Mouse (Mus musculus): ENCODE data around the gene Elovl1. TPM values are rescaled to one million over a fixed set of nuclear protein-coding genes. Genes with fewer than 3 reads are reported as not detected.

The Elovl1 gene
- polyA plus RNA-seq, 1 experiment: 324 TPM

DNA sequence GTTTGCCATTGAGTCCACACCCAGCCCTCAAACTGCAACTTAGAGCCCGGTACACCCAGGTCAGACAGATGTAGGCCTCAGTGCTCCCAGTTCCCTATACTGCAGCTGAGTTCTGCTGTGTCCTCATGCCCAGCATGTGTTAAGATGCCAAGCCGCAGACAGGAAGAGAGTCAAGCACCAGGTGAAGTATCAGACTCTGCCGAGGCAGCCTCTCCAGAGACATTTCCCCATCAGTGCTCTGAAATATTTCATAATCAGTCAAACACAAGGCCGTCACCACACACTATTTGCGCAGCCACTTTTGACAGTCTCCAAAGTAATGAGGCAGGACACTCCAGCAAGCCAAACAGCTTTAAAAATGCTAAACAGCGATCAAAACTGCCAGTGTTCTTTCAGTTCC lies 29.5 kb upstream of the Elovl1 start:
- Histone ChIP-seq H3K36me3 (ENCODE audit: control insufficient read depth, insufficient read depth, low read length) (peaks cover 74% of the 10 kb centered on the region), H3K4me3 (ENCODE audit: low read depth, low read length) (no peak overlapping the region), H3K27me3 (ENCODE audit: control insufficient read depth, insufficient read depth, low read length) (no peaks in the 10 kb centered on the region), H3K4me1 (ENCODE audit: control insufficient read depth, insufficient read depth, insufficient read length, low read length) (no peaks in the 10 kb centered on the region), H3K27ac (ENCODE audit: insufficient read depth, low read depth, low read length) (no peak overlapping the region)
- WGBS: 92% methylated on average over 6 of the region's 6 CpGs
- TF ChIP-seq CTCF (IDR thresholded peaks at IDR 0.05; ENCODE audit: extremely low read depth, insufficient read length, insufficient replicate concordance, low read depth, low read length) (no peak), POLR2A (IDR thresholded peaks at IDR 0.05; ENCODE audit: low read depth, low read length) (no peak)

- WGBS: 91% methylated on average over 3 of the region's 3 CpGs
- Histone ChIP-seq H3K36me3 (ENCODE audit: control insufficient read depth, insufficient read depth, low read length) (peaks cover 64% of the 10 kb centered on the region), H3K4me3 (ENCODE audit: low read depth, low read length) (no peak overlapping the region), H3K4me1 (ENCODE audit: control insufficient read depth, insufficient read depth, insufficient read length, low read length) (no peaks in the 10 kb centered on the region), H3K27me3 (ENCODE audit: control insufficient read depth, insufficient read depth, low read length) (no peaks in the 10 kb centered on the region), H3K27ac (ENCODE audit: insufficient read depth, low read depth, low read length) (no peak overlapping the region)
- TF ChIP-seq POLR2A (IDR thresholded peaks at IDR 0.05; ENCODE audit: low read depth, low read length) (no peak), CTCF (IDR thresholded peaks at IDR 0.05; ENCODE audit: extremely low read depth, insufficient read length, insufficient replicate concordance, low read depth, low read length) (no peak)
Measured at GRCm38 (mm10) chr4:118401421-118401820, 26.5 kb upstream of the Elovl1 start.

DNA sequence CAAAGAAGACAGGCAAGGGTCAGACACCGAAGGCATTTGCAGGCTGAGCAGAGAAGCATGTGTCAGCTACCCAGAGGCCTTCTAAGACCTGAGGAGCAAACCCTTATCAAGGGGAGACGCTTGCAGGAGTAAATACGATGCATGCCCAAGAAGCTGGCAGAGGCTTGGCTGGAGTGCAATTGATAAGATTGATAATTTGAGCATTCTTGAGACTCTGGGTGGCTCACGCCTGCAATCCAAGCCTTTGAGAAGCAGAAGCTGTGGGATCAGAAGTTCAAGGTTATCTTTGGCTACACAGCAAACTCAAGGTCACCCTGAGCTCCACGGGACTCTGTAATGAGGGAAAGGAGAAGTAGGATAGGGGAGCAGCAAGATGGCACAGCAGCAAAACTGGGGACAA lies 26.0 kb upstream of the Elovl1 start:
- Histone ChIP-seq H3K4me3 (ENCODE audit: low read depth, low read length) (no peak overlapping the region), H3K36me3 (ENCODE audit: control insufficient read depth, insufficient read depth, low read length) (peaks cover 61% of the 10 kb centered on the region), H3K4me1 (ENCODE audit: control insufficient read depth, insufficient read depth, insufficient read length, low read length) (no peaks in the 10 kb centered on the region), H3K27me3 (ENCODE audit: control insufficient read depth, insufficient read depth, low read length) (no peaks in the 10 kb centered on the region), H3K27ac (ENCODE audit: insufficient read depth, low read depth, low read length) (no peak overlapping the region)
- WGBS: 83% methylated on average over 5 of the region's 5 CpGs
- TF ChIP-seq CTCF (IDR thresholded peaks at IDR 0.05; ENCODE audit: extremely low read depth, insufficient read length, insufficient replicate concordance, low read depth, low read length) (no peak), POLR2A (IDR thresholded peaks at IDR 0.05; ENCODE audit: low read depth, low read length) (no peak)

DNA sequence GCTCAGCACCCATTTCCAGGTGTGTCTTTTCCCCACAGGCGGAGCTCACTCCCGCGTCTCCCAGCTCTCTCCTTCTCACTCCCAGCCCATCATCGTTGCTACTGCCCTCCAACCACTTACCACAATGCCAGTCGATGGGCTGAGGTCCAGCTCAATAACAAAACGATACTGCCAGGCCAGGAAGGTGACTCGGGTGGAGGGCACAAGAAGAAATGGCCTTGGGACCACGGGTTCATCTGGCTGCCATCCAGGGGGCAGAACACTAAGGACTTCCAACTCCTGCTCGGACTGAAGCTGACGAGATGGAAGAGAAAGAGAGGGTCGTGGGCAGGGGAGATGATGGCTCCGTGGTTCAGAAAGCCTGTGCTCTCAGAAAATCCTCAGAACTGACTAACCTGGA lies 25.2 kb upstream of the Elovl1 start:
- WGBS: 89% methylated on average over 12 of the region's 12 CpGs
- Histone ChIP-seq H3K27ac (ENCODE audit: insufficient read depth, low read depth, low read length) (no peak overlapping the region), H3K4me3 (ENCODE audit: low read depth, low read length) (no peak overlapping the region), H3K36me3 (ENCODE audit: control insufficient read depth, insufficient read depth, low read length) (peaks cover 54% of the 10 kb centered on the region), H3K4me1 (ENCODE audit: control insufficient read depth, insufficient read depth, insufficient read length, low read length) (no peaks in the 10 kb centered on the region), H3K27me3 (ENCODE audit: control insufficient read depth, insufficient read depth, low read length) (no peaks in the 10 kb centered on the region)
- TF ChIP-seq CTCF (IDR thresholded peaks at IDR 0.05; ENCODE audit: extremely low read depth, insufficient read length, insufficient replicate concordance, low read depth, low read length): no peak
- TF ChIP-seq POLR2A (IDR thresholded peaks at IDR 0.05; ENCODE audit: low read depth, low read length): no peak

DNA sequence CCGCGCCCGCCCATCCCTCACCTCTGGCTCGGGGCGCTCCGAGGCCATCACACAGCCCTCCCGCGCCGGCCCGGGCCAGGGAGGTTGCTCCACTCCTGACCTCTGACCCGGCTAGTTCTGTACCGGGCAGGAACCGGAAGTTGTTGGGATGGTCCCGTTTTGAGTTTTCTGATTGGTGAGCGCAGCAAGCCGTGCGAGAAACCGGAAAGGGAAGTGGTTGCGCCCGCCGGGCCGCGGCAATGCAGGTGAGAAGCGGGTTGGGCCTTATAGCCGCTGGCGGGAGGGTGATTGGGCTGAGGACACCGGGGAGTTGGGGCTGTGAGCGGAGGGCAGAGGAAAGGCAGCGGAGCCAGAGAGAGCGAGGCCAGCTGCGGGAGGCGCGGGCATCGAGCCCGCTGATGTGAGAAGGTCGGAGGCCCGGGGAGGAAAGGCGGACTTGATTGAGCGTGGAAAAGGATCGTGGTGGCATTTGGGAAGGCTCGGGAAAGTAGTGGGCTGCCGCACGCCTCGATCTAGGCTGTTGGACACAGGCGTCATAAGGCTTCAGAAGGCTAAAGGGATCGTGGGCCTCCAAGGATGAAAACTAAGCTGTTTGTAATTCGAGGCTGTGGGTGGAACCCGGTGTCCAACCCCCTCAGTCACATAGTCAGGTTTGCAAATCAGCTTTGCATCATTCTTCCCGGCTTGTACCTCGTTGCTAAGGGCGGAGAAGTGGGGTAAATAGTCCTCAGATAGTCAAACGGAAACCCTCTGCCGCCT lies 18.6 kb upstream of the Elovl1 start, which contains the start of the genes Szt2 and Med8:
Gene Szt2, minus strand, starts transcription at position 132 of the 759 bp plus-strand sequence.
Gene Med8, plus strand, starts transcription at position 196 of the 759 bp plus-strand sequence.
- under 1% methylated on average over 53 of the region's 53 CpGs for WGBS
- Histone ChIP-seq H3K36me3 (ENCODE audit: control insufficient read depth, insufficient read depth, low read length) (peaks cover 29% of the 10 kb centered on the region), H3K27me3 (ENCODE audit: control insufficient read depth, insufficient read depth, low read length) (no peaks in the 10 kb centered on the region)

DNA sequence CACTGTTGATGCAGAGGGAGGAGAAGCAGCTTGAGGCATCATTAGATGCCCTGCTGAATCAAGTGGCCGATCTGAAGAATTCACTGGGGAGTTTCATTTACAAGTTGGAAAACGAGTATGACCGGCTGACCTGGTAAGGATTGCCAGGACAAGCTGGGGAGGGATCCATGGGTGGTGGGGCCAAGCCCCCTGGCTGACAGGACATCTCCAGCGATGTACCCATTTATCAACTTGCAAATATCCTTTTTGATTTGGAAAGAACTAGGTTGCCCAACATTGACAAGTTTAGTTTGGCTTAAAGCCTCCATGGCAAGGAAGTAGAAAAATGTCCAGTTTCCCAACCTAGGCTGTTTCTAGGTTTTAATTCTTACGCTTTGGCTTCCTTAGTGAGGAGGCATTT lies 17.0 kb upstream of the Elovl1 start:
- H3K36me3 ChIP-seq (ENCODE audit: control insufficient read depth, insufficient read depth, low read length): peaks cover 37% of the 10 kb centered on the region
- H3K4me3 ChIP-seq (ENCODE audit: low read depth, low read length): no peak overlapping the region
- peaks cover 8% of the 10 kb centered on the region; the same call in 1 of the 2 replicates for H3K4me1 ChIP-seq (ENCODE audit: control insufficient read depth, insufficient read depth, insufficient read length, low read length)
- H3K27ac ChIP-seq (ENCODE audit: insufficient read depth, low read depth, low read length): no peak overlapping the region
- H3K27me3 ChIP-seq (ENCODE audit: control insufficient read depth, insufficient read depth, low read length): no peaks in the 10 kb centered on the region
- TF ChIP-seq POLR2A (IDR thresholded peaks at IDR 0.05; ENCODE audit: low read depth, low read length) (no peak), CTCF (IDR thresholded peaks at IDR 0.05; ENCODE audit: extremely low read depth, insufficient read length, insufficient replicate concordance, low read depth, low read length) (no peak)
- whole genome bisulfite sequencing: 90% methylated on average over 5 of the region's 5 CpGs

More for the DNA sequence above, 18.6 kb upstream of the Elovl1 start, which contains the start of the genes Szt2 and Med8:
- peak within 1 kb of the TSS; percentile 72 for H3K27ac ChIP-seq (ENCODE audit: insufficient read depth, low read depth, low read length)
- peak within 1 kb of the TSS; percentile 98 for H3K4me3 ChIP-seq (ENCODE audit: low read depth, low read length)
- H3K4me1 ChIP-seq (ENCODE audit: control insufficient read depth, insufficient read depth, insufficient read length, low read length): peaks cover 8% of the 10 kb centered on the region; the same call in 1 of the 2 replicates
- TF ChIP-seq CTCF (IDR thresholded peaks at IDR 0.05; ENCODE audit: extremely low read depth, insufficient read length, insufficient replicate concordance, low read depth, low read length) (no peak), POLR2A (IDR thresholded peaks at IDR 0.05; ENCODE audit: low read depth, low read length) (peak; percentile 71; the same call in 1 of the 2 replicates)

DNA sequence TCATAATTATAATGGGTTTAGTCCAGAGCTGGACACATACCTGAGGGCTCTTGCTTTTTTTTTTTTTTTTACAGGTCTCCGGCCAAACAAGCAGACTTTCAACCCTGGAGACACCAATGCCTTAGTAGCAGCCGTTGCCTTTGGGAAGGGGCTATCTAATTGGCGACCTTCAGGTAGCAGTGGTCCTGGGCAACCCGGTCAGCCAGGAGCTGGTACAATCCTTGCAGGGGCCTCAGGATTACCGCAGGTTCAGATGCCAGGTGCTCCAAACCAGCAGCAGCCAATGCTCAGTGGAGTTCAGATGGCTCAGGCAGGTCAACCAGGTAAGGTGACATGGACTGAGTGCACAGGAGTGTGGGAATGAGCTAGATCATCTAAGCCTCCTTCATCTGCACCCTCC lies 14.3 kb upstream of the Elovl1 start:
- Histone ChIP-seq H3K4me3 (ENCODE audit: low read depth, low read length) (no peak overlapping the region), H3K27ac (ENCODE audit: insufficient read depth, low read depth, low read length) (no peak overlapping the region), H3K36me3 (ENCODE audit: control insufficient read depth, insufficient read depth, low read length) (peaks cover 52% of the 10 kb centered on the region), H3K4me1 (ENCODE audit: control insufficient read depth, insufficient read depth, insufficient read length, low read length) (peaks cover 5% of the 10 kb centered on the region; the same call in 1 of the 2 replicates), H3K27me3 (ENCODE audit: control insufficient read depth, insufficient read depth, low read length) (no peaks in the 10 kb centered on the region)
- 96% methylated on average over 5 of the region's 5 CpGs for WGBS
- no peak for TF ChIP-seq POLR2A (IDR thresholded peaks at IDR 0.05; ENCODE audit: low read depth, low read length)
- no peak for TF ChIP-seq CTCF (IDR thresholded peaks at IDR 0.05; ENCODE audit: extremely low read depth, insufficient read length, insufficient replicate concordance, low read depth, low read length)

All from small intestine, adult 2 months (tissue).